Mouse (Mus musculus): ENCODE measurements around the gene Zfp507. TPM values are rescaled to one million over a fixed set of nuclear protein-coding genes. Genes with fewer than 3 reads are reported as not detected.

Gene Zfp507
- polyA plus RNA-seq, 1 experiment: 30.4 TPM

DNA sequence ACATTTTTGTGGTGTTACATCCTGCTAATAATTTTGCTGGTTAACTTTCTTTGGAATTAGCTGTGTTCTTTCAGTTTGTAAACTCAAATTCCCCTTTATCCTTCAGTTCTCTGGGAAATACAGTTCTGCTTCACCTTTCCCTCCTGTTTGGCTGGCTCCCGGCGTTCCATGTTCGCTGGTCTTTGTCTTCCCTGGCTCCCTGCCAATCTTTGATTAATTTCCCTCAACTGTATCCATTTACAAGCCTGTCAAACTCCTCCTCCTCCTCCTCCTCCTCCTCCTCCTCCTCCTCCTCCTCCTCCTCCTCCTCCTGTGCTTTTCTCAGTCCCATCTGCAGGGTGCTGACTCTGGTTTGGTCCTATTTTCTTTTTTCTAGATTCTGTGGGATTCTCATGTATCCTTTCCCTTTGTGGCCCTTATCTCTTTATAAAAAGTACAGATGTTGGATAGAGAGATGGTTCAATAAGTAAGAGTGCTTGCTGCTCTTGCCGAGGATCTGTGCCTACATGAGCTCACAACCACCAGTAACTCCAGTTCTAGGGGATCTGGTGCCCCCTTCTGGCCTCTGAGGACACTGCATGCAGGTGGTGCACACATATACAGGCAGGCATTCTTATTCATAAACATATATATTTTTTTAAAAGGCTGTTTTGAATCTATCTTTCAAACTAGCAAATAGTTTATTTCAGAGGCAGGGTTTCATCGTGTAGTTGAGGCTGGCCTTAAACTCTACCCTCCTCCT is 62.1 kb downstream of the Zfp507 start:
- no peak overlapping the region for H3K9ac ChIP-seq (ENCODE audit: low read depth, poor library complexity, severe bottlenecking)
- no peak overlapping the region for H3K4me3 ChIP-seq (ENCODE audit: low read depth, low read length)
- no peaks in the 10 kb centered on the region for H3K27me3 ChIP-seq (ENCODE audit: control insufficient read depth, insufficient read depth, low read length, poor library complexity, severe bottlenecking)
- no peaks in the 10 kb centered on the region for H3K4me1 ChIP-seq (ENCODE audit: control insufficient read depth, insufficient read depth, low read length)
- no peak overlapping the region for H3K27ac ChIP-seq (ENCODE audit: insufficient read depth, low read length)
- TF ChIP-seq CTCF (IDR thresholded peaks at IDR 0.05; ENCODE audit: low read depth, low read length): peak; percentile 80
- TF ChIP-seq EP300 (IDR thresholded peaks at IDR 0.05; ENCODE audit: insufficient read depth, low read depth, low read length): no peak
- no peak for TF ChIP-seq POLR2A (IDR thresholded peaks at IDR 0.05; ENCODE audit: insufficient read depth, low read length)
- no peaks in the 10 kb centered on the region; the same call in 1 of the 2 replicates for H3K9me3 ChIP-seq (replicated peaks; ENCODE audit: control insufficient read depth, insufficient read depth, low read length, poor library complexity, severe bottlenecking)
- H3K36me3 ChIP-seq (ENCODE audit: control insufficient read depth, insufficient read depth, low read length, poor library complexity, severe bottlenecking): no peaks in the 10 kb centered on the region

DNA sequence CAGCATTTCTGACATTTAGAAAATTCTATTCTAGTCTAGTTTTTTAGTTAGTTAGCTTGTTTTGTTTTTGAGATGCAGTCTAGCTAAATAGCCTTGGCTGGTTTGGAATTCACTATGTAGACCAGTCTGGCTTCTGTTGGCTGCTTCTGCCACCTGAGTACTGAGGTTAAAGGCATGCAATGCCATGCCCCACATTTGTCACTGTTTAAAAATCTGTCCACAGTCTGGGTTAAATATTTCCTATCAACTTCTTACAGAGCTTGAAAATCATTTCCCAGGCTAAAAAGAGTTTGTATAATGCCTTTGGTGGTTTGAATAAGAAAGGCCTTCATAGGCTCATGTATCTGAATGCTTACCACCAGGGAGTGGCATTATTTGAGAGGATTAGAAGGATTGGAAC is 63.9 kb downstream of the Zfp507 start:
- TF ChIP-seq CTCF (IDR thresholded peaks at IDR 0.05; ENCODE audit: low read depth, low read length) (no peak), POLR2A (IDR thresholded peaks at IDR 0.05; ENCODE audit: insufficient read depth, low read length) (no peak), EP300 (IDR thresholded peaks at IDR 0.05; ENCODE audit: insufficient read depth, low read depth, low read length) (no peak)
- Histone ChIP-seq H3K36me3 (ENCODE audit: control insufficient read depth, insufficient read depth, low read length, poor library complexity, severe bottlenecking) (no peaks in the 10 kb centered on the region), H3K27ac (ENCODE audit: insufficient read depth, low read length) (no peak overlapping the region), H3K4me1 (ENCODE audit: control insufficient read depth, insufficient read depth, low read length) (no peaks in the 10 kb centered on the region), H3K27me3 (ENCODE audit: control insufficient read depth, insufficient read depth, low read length, poor library complexity, severe bottlenecking) (no peaks in the 10 kb centered on the region), H3K9ac (ENCODE audit: low read depth, poor library complexity, severe bottlenecking) (no peak overlapping the region), H3K4me3 (ENCODE audit: low read depth, low read length) (no peak overlapping the region), H3K9me3 (replicated peaks; ENCODE audit: control insufficient read depth, insufficient read depth, low read length, poor library complexity, severe bottlenecking) (no peaks in the 10 kb centered on the region; the same call in 1 of the 2 replicates)

DNA sequence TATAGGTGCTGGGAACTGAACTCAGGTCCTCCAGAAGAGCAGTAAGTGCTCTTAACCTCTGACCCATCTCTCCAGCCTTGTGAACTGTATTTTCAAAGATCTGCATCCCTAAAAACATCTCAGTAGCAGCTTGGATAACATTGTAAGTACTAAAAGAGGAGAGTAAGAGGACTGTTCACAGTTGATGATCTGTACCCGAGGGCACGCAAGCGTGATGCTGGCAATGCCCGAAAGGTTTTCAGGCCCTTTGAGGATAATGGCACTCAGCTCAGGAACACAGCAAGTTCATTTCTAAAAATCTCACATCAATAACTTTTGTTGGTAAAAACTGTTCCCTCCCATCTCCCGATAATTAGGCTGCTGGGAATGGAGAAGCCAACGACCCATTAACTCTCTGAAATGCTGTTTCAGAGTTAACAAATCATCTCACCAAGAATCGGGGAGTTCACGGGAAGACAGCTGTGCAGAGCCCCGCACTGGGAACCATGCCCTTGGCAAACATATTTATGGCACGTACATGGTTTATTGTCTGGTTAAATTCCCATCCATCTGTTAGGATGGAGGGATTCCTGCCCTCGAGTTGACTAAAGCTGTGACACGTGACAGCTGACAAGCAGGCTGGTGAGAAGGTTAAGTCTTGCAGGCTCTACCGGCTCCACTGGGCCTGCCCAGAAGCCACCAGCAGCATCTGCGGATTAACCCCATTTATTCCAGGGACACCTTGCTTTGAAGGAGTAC is 69.3 kb downstream of the Zfp507 start:
- Histone ChIP-seq H3K27ac (ENCODE audit: insufficient read depth, low read length) (no peak overlapping the region), H3K4me3 (ENCODE audit: low read depth, low read length) (no peak overlapping the region), H3K4me1 (ENCODE audit: control insufficient read depth, insufficient read depth, low read length) (no peaks in the 10 kb centered on the region), H3K9me3 (replicated peaks; ENCODE audit: control insufficient read depth, insufficient read depth, low read length, poor library complexity, severe bottlenecking) (no peaks in the 10 kb centered on the region; the same call in 1 of the 2 replicates), H3K9ac (ENCODE audit: low read depth, poor library complexity, severe bottlenecking) (no peak overlapping the region), H3K27me3 (ENCODE audit: control insufficient read depth, insufficient read depth, low read length, poor library complexity, severe bottlenecking) (no peaks in the 10 kb centered on the region), H3K36me3 (ENCODE audit: control insufficient read depth, insufficient read depth, low read length, poor library complexity, severe bottlenecking) (no peaks in the 10 kb centered on the region)
- TF ChIP-seq CTCF (IDR thresholded peaks at IDR 0.05; ENCODE audit: low read depth, low read length) (no peak), EP300 (IDR thresholded peaks at IDR 0.05; ENCODE audit: insufficient read depth, low read depth, low read length) (no peak), POLR2A (IDR thresholded peaks at IDR 0.05; ENCODE audit: insufficient read depth, low read length) (no peak)

DNA sequence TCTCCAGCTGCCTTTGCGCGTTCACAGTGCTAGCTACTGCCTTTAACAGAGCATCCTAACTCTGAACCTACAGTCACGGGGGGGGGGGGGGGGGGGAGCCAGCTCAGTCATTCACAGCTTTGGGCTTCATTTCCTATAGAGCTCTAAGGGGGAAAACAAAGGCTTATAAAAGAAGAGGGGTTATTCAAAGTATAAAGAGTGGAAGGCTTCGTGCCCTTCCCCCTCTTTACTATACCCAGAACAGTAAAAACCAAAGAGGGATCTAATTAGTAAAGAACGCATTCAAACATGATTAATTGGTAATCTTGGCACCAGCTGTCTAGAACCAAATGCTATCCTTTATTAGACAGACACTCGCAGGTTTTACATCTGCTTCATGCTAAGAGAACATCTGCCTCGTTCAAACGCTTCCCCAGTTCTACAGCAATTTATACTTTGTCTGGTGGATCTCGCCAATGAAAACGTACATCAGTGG is 70.2 kb downstream of the Zfp507 start:
- H3K4me3 ChIP-seq (ENCODE audit: low read depth, low read length): no peak overlapping the region
- no peaks in the 10 kb centered on the region for H3K36me3 ChIP-seq (ENCODE audit: control insufficient read depth, insufficient read depth, low read length, poor library complexity, severe bottlenecking)
- no peak for TF ChIP-seq EP300 (IDR thresholded peaks at IDR 0.05; ENCODE audit: insufficient read depth, low read depth, low read length)
- TF ChIP-seq POLR2A (IDR thresholded peaks at IDR 0.05; ENCODE audit: insufficient read depth, low read length): no peak
- no peaks in the 10 kb centered on the region for H3K9me3 ChIP-seq (replicated peaks; ENCODE audit: control insufficient read depth, insufficient read depth, low read length, poor library complexity, severe bottlenecking)
- no peaks in the 10 kb centered on the region for H3K4me1 ChIP-seq (ENCODE audit: control insufficient read depth, insufficient read depth, low read length)
- no peaks in the 10 kb centered on the region for H3K27me3 ChIP-seq (ENCODE audit: control insufficient read depth, insufficient read depth, low read length, poor library complexity, severe bottlenecking)
- H3K27ac ChIP-seq (ENCODE audit: insufficient read depth, low read length): no peak overlapping the region
- H3K9ac ChIP-seq (ENCODE audit: low read depth, poor library complexity, severe bottlenecking): no peak overlapping the region

DNA sequence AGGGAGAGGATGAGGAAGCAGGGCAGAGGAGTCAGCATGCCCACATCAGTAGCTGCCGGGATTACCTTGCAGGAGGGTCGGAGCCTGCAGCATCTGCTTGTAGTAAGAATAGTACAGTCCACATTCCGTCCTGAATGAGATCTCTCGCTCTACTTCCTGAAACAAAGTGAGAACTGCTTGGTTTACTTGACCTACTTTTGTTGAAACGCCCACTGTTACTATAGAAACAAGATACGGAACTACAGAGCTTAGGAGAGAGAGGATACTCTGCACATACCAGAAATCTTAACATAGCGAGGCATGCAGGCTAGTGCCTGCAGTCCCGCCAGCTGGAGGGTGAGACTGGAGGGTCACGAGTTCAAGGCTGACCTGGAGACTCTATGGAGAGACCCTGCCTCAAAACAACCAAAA is 73.2 kb downstream of the Zfp507 start:
- Histone ChIP-seq H3K9ac (ENCODE audit: low read depth, poor library complexity, severe bottlenecking) (no peak overlapping the region), H3K27me3 (ENCODE audit: control insufficient read depth, insufficient read depth, low read length, poor library complexity, severe bottlenecking) (no peaks in the 10 kb centered on the region), H3K36me3 (ENCODE audit: control insufficient read depth, insufficient read depth, low read length, poor library complexity, severe bottlenecking) (no peaks in the 10 kb centered on the region), H3K9me3 (replicated peaks; ENCODE audit: control insufficient read depth, insufficient read depth, low read length, poor library complexity, severe bottlenecking) (no peaks in the 10 kb centered on the region), H3K4me1 (ENCODE audit: control insufficient read depth, insufficient read depth, low read length) (no peaks in the 10 kb centered on the region), H3K27ac (ENCODE audit: insufficient read depth, low read length) (no peak overlapping the region), H3K4me3 (ENCODE audit: low read depth, low read length) (no peak overlapping the region)
- no peak for TF ChIP-seq POLR2A (IDR thresholded peaks at IDR 0.05; ENCODE audit: insufficient read depth, low read length)

DNA sequence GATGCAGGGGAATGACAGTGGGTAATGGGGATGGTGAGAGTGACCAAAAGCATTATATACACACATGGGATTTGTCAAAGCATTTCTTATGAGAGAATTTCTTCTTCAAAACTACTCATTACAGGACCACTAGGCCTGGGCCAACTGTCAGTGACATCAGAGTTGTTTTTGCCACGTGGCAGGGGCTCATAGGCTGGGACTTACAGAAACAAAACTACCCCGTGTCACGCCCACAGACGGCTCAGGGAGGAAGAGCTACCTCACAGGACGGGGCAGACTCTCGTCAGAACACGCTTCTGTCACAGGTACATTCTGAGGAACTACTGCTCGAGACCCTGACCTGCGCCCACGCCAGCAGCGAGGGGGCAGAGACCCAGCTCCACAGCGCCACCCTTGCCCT is 74.4 kb downstream of the Zfp507 start:
- H3K9ac ChIP-seq (ENCODE audit: low read depth, poor library complexity, severe bottlenecking): no peak overlapping the region
- H3K4me1 ChIP-seq (ENCODE audit: control insufficient read depth, insufficient read depth, low read length): no peaks in the 10 kb centered on the region
- H3K4me3 ChIP-seq (ENCODE audit: low read depth, low read length): no peak overlapping the region
- no peak for TF ChIP-seq CTCF (IDR thresholded peaks at IDR 0.05; ENCODE audit: low read depth, low read length)
- no peak for TF ChIP-seq EP300 (IDR thresholded peaks at IDR 0.05; ENCODE audit: insufficient read depth, low read depth, low read length)
- TF ChIP-seq POLR2A (IDR thresholded peaks at IDR 0.05; ENCODE audit: insufficient read depth, low read length): no peak
- no peaks in the 10 kb centered on the region for H3K36me3 ChIP-seq (ENCODE audit: control insufficient read depth, insufficient read depth, low read length, poor library complexity, severe bottlenecking)
- no peak overlapping the region for H3K27ac ChIP-seq (ENCODE audit: insufficient read depth, low read length)
- no peaks in the 10 kb centered on the region for H3K27me3 ChIP-seq (ENCODE audit: control insufficient read depth, insufficient read depth, low read length, poor library complexity, severe bottlenecking)
- H3K9me3 ChIP-seq (replicated peaks; ENCODE audit: control insufficient read depth, insufficient read depth, low read length, poor library complexity, severe bottlenecking): no peaks in the 10 kb centered on the region
